Mouse (Mus musculus) CH12.LX (cell line): ENCODE measurements around the gene Olfr963. TPM values are rescaled to one million over a fixed set of nuclear protein-coding genes. Genes with fewer than 3 reads are reported as not detected.

ENCODE experiments used
- polyA plus RNA-seq: library from polyadenylated mRNA; unstranded; fragments of >175 nt; gene quantifications from 2 replicates; pipeline ENCODE4 v1.2.1, GENCODE M21; 2012; ENCODE audit warnings: low read depth; ENCODE audit not compliant: insufficient read length
- total RNA-seq, 2 experiments: library from RNA; depleted of rRNA; stranded (reverse); fragments of 300-350 nt in 1 of 2; fragments of >200 nt in 1 of 2; gene quantifications; 2 replicates each; pipeline ENCODE4 v1.2.3; 2012 to 2014

Gene Olfr963
- total and polyA plus RNA-seq, 3 experiments, result not detected

Other genes starting within 250 kb of the Olfr963 start
Only the 20 nearest of the 21 such genes appear.
- not detected in 2 replicates for gene Olfr952, start 240.1 kb upstream of the Olfr963 start, total RNA-seq (2012; rRNA removed)
- not detected in 2 replicates for gene Olfr952, start 240.1 kb upstream of the Olfr963 start, total RNA-seq (2014; rRNA removed)
- not detected in 2 replicates for gene Olfr952, start 240.1 kb upstream of the Olfr963 start, polyA plus RNA-seq
- gene Olfr954, start 210.5 kb upstream of the Olfr963 start, total RNA-seq (2012; rRNA removed), result not detected in 2 replicates
- not detected in 2 replicates for gene Olfr954, start 210.5 kb upstream of the Olfr963 start, total RNA-seq (2014; rRNA removed)
- gene Olfr954, start 210.5 kb upstream of the Olfr963 start, polyA plus RNA-seq, result not detected in 2 replicates
- not detected in 2 replicates for gene Olfr955, start 195.3 kb upstream of the Olfr963 start, total RNA-seq (2012; rRNA removed)
- gene Olfr955, start 195.3 kb upstream of the Olfr963 start, total RNA-seq (2014; rRNA removed), result not detected in 2 replicates
- gene Olfr955, start 195.3 kb upstream of the Olfr963 start, polyA plus RNA-seq, result not detected in 2 replicates
- gene Olfr44, start 173.2 kb upstream of the Olfr963 start, total RNA-seq (2012; rRNA removed), result not detected in 2 replicates
- not detected in 2 replicates for gene Olfr44, start 173.2 kb upstream of the Olfr963 start, total RNA-seq (2014; rRNA removed)
- not detected in 2 replicates for gene Olfr44, start 173.2 kb upstream of the Olfr963 start, polyA plus RNA-seq
- gene Olfr957, start 151.4 kb upstream of the Olfr963 start, total RNA-seq (2012; rRNA removed), result not detected in 2 replicates
- not detected in 2 replicates for gene Olfr957, start 151.4 kb upstream of the Olfr963 start, total RNA-seq (2014; rRNA removed)
- not detected in 2 replicates for gene Olfr957, start 151.4 kb upstream of the Olfr963 start, polyA plus RNA-seq
- gene Olfr958, start 113.2 kb upstream of the Olfr963 start, total RNA-seq (2012; rRNA removed), result not detected in 2 replicates
- gene Olfr958, start 113.2 kb upstream of the Olfr963 start, total RNA-seq (2014; rRNA removed), result not detected in 2 replicates
- gene Olfr958, start 113.2 kb upstream of the Olfr963 start, polyA plus RNA-seq, result not detected in 2 replicates
- not detected in 2 replicates for gene Olfr959, start 91.6 kb upstream of the Olfr963 start, total RNA-seq (2012; rRNA removed)
- not detected in 2 replicates for gene Olfr959, start 91.6 kb upstream of the Olfr963 start, total RNA-seq (2014; rRNA removed)
- not detected in 2 replicates for gene Olfr959, start 91.6 kb upstream of the Olfr963 start, polyA plus RNA-seq
- gene AW551984, start 62.8 kb upstream of the Olfr963 start, total RNA-seq (2012; rRNA removed), result not detected in 2 replicates
- gene AW551984, start 62.8 kb upstream of the Olfr963 start, total RNA-seq (2014; rRNA removed), result not detected in 2 replicates
- not detected in 2 replicates for gene AW551984, start 62.8 kb upstream of the Olfr963 start, polyA plus RNA-seq
- not detected in 2 replicates for gene Olfr148, start 56.5 kb upstream of the Olfr963 start, total RNA-seq (2012; rRNA removed)
- not detected in 2 replicates for gene Olfr148, start 56.5 kb upstream of the Olfr963 start, total RNA-seq (2014; rRNA removed)
- gene Olfr148, start 56.5 kb upstream of the Olfr963 start, polyA plus RNA-seq, result not detected in 2 replicates
- gene Olfr960, start 45.8 kb upstream of the Olfr963 start, total RNA-seq (2012; rRNA removed), result not detected in 2 replicates
- gene Olfr960, start 45.8 kb upstream of the Olfr963 start, total RNA-seq (2014; rRNA removed), result not detected in 2 replicates
- not detected in 2 replicates for gene Olfr960, start 45.8 kb upstream of the Olfr963 start, polyA plus RNA-seq
- not detected in 2 replicates for gene Olfr961, start 22.1 kb upstream of the Olfr963 start, total RNA-seq (2012; rRNA removed)
- not detected in 2 replicates for gene Olfr961, start 22.1 kb upstream of the Olfr963 start, total RNA-seq (2014; rRNA removed)
- not detected in 2 replicates for gene Olfr961, start 22.1 kb upstream of the Olfr963 start, polyA plus RNA-seq
- gene Olfr149, start 39.9 kb downstream of the Olfr963 start, total RNA-seq (2012; rRNA removed), result not detected in 2 replicates
- not detected in 2 replicates for gene Olfr149, start 39.9 kb downstream of the Olfr963 start, total RNA-seq (2014; rRNA removed)
- gene Olfr149, start 39.9 kb downstream of the Olfr963 start, polyA plus RNA-seq, result not detected in 2 replicates
- gene Olfr965, start 44.1 kb downstream of the Olfr963 start, total RNA-seq (2012; rRNA removed), result not detected in 2 replicates
- gene Olfr965, start 44.1 kb downstream of the Olfr963 start, total RNA-seq (2014; rRNA removed), result not detected in 2 replicates
- not detected in 2 replicates for gene Olfr965, start 44.1 kb downstream of the Olfr963 start, polyA plus RNA-seq
- gene Olfr150, start 63.8 kb downstream of the Olfr963 start, total RNA-seq (2012; rRNA removed), result not detected in 2 replicates
- not detected in 2 replicates for gene Olfr150, start 63.8 kb downstream of the Olfr963 start, total RNA-seq (2014; rRNA removed)
- gene Olfr150, start 63.8 kb downstream of the Olfr963 start, polyA plus RNA-seq, result not detected in 2 replicates
- not detected in 2 replicates for gene Olfr967, start 79.0 kb downstream of the Olfr963 start, total RNA-seq (2012; rRNA removed)
- gene Olfr967, start 79.0 kb downstream of the Olfr963 start, total RNA-seq (2014; rRNA removed), result not detected in 2 replicates
- not detected in 2 replicates for gene Olfr967, start 79.0 kb downstream of the Olfr963 start, polyA plus RNA-seq
- not detected in 2 replicates for gene Olfr968, start 116.0 kb downstream of the Olfr963 start, total RNA-seq (2012; rRNA removed)
- not detected in 2 replicates for gene Olfr968, start 116.0 kb downstream of the Olfr963 start, total RNA-seq (2014; rRNA removed)
- gene Olfr968, start 116.0 kb downstream of the Olfr963 start, polyA plus RNA-seq, result not detected in 2 replicates
- gene Olfr969, start 123.7 kb downstream of the Olfr963 start, total RNA-seq (2012; rRNA removed), result not detected in 2 replicates
- not detected in 2 replicates for gene Olfr969, start 123.7 kb downstream of the Olfr963 start, total RNA-seq (2014; rRNA removed)
- not detected in 2 replicates for gene Olfr969, start 123.7 kb downstream of the Olfr963 start, polyA plus RNA-seq
- gene Olfr970, start 141.7 kb downstream of the Olfr963 start, total RNA-seq (2012; rRNA removed), result not detected in 2 replicates
- gene Olfr970, start 141.7 kb downstream of the Olfr963 start, total RNA-seq (2014; rRNA removed), result not detected in 2 replicates
- not detected in 2 replicates for gene Olfr970, start 141.7 kb downstream of the Olfr963 start, polyA plus RNA-seq
- gene Olfr971, start 169.7 kb downstream of the Olfr963 start, total RNA-seq (2012; rRNA removed), result not detected in 2 replicates
- not detected in 2 replicates for gene Olfr971, start 169.7 kb downstream of the Olfr963 start, total RNA-seq (2014; rRNA removed)
- not detected in 2 replicates for gene Olfr971, start 169.7 kb downstream of the Olfr963 start, polyA plus RNA-seq
- not detected in 2 replicates for gene Olfr972, start 199.2 kb downstream of the Olfr963 start, total RNA-seq (2012; rRNA removed)
- not detected in 2 replicates for gene Olfr972, start 199.2 kb downstream of the Olfr963 start, total RNA-seq (2014; rRNA removed)
- gene Olfr972, start 199.2 kb downstream of the Olfr963 start, polyA plus RNA-seq, result not detected in 2 replicates